Mouse (Mus musculus): ENCODE results near the gene Defb21.
A peak's percentile ranks its signal among the peaks of the same experiment; 100 is the strongest.

Defb21 gene

GRCm38 (mm10) chr2:152607746-152608145 is 35.2 kb downstream of the Defb21 start:
- DNase-seq (ENCODE audit: low spot score), result no peak

GRCm38 (mm10) chr2:152608719-152609118 is 36.2 kb downstream of the Defb21 start:
- no peak for DNase-seq (ENCODE audit: low spot score)

- no peak for DNase-seq (ENCODE audit: low spot score)
Measured at GRCm38 (mm10) chr2:152612193-152612592, 39.6 kb downstream of the Defb21 start.

GRCm38 (mm10) chr2:152615563-152615962 is 43.0 kb downstream of the Defb21 start:
- peak; percentile 55 for DNase-seq (ENCODE audit: low spot score)

- no peak for DNase-seq (ENCODE audit: low spot score)
Measured at GRCm38 (mm10) chr2:152616470-152616869, 43.9 kb downstream of the Defb21 start.

- DNase-seq (ENCODE audit: low spot score), result no peak
Measured at GRCm38 (mm10) chr2:152617374-152617773, 44.8 kb downstream of the Defb21 start.

- DNase-seq (ENCODE audit: low spot score), result no peak
Measured at GRCm38 (mm10) chr2:152620367-152621134, 48.0 kb downstream of the Defb21 start.

- no peak for DNase-seq (ENCODE audit: low spot score)
Measured at GRCm38 (mm10) chr2:152622151-152622550, 49.6 kb downstream of the Defb21 start.

GRCm38 (mm10) chr2:152622953-152623352 is 50.4 kb downstream of the Defb21 start, which contains the start of gene Defb25:
Gene Defb25 (minus strand): TSS chr2:152623053.
- no peak for DNase-seq (ENCODE audit: low spot score)
